Mouse (Mus musculus): Measurements from ENCODE around the gene Nono.

The Nono gene

DNA sequence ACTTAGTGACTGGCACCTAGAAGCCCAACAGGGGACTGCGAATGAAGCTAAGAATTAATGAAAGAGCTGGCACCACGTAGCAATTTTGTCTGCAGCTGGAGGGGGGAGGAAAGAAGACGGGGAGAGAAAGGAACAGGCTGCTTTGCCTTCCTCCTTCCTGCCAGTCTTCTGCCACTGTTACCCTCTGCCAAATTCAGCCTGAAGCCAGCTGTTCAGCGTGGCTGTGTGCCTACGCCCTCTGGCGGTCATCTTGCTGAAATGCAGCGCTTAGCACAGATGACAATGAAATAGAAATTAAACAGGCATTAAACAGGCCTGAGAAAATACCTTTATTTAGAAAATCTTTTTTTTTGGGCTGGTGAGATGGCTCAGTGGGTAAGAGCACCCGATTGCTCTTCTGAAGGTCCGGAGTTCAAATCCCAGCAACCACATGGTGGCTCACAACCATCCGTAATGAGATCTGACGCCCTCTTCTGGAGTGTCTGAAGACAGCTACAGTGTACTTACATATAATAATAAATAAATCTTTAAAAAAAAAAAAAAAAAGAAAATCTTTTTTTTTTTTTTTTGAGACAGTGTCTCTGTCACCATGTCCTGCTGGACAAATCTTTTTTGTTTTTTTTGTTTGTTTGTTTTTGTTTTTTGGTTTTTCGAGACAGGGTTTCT lies 57.5 kb downstream of the Nono start:
- DNase-seq (ENCODE audit: low spot score in 2 of 2): peak; percentile 1 to 7
